ENCODE assay signal across 10 mouse cellular contexts in the genomic region with DNA sequence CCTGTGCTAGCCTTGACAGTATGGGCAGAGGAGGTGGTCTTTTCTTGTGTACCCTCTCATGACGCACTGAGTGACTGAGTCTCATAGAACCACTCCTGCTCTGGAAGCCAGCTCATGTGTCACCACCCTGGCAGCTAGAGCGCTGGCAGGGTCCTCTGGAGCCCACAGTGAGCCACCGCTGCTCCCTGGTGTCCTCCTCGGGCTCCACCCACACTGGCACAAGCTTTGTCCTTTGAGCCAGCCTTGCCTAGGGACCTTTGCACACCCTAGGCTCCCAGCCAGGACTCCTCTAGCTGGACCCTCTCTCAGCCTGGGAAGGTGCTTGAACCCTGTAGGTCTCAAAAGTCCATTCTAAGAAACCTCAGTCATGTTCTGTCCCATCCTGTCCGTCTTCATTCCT. TPM values are rescaled to one million over a fixed set of nuclear protein-coding genes. Genes with fewer than 3 reads are reported as not detected.
DNase-seq lines count a peak whose midpoint lies in the region; ATAC-seq and TF ChIP-seq lines count a peak whose summit lies in the region.
"Had no signal": no experiment of that assay in that cellular context is flagged by ENCODE, and none has a peak within 500 bp of the region (broad histone marks: within the 10 kb centered on the region; RNA-seq: fewer than 3 reads in every experiment).

No protein-coding gene starts in this region.

- H3K27ac ChIP-seq in liver, adult 2 months (replicated peaks; ENCODE audit: insufficient read depth, low read depth, low read length): peak overlapping the region; percentile 73
- no peak overlapping the region for H3K27ac ChIP-seq in liver, embryonic 12.5 days
- H3K27ac ChIP-seq in heart, postnatal 0 days (ENCODE audit: low read depth): peak overlapping the region; percentile 74
- H3K27ac ChIP-seq in liver, postnatal 0 days (ENCODE audit: low read depth): no peak overlapping the region; the same call in 1 of the 2 replicates
- H3K27ac ChIP-seq: liver, embryonic 15.5 days; stomach, embryonic 15.5 days had no signal

- no peaks in the 10 kb centered on the region for H3K27me3 ChIP-seq in liver, adult 2 months (ENCODE audit: control insufficient read depth, insufficient read depth, low read length)
- no peaks in the 10 kb centered on the region for H3K27me3 ChIP-seq in liver, embryonic 12.5 days (replicated peaks)
- no peaks in the 10 kb centered on the region for H3K27me3 ChIP-seq in heart, postnatal 0 days (ENCODE audit: control insufficient read depth, insufficient read depth, low read length)
- H3K27me3 ChIP-seq in liver, postnatal 0 days (ENCODE audit: insufficient read depth, low read length): no peaks in the 10 kb centered on the region
- H3K27me3 ChIP-seq: liver, embryonic 15.5 days; stomach, embryonic 15.5 days had no signal

- no peak overlapping the region for H3K4me3 ChIP-seq in liver, adult 2 months (ENCODE audit: insufficient read depth, low read depth, low read length)
- no peak overlapping the region for H3K4me3 ChIP-seq in liver, embryonic 12.5 days
- H3K4me3 ChIP-seq in heart, postnatal 0 days (ENCODE audit: low read depth, low read length): no peak overlapping the region
- no peak overlapping the region for H3K4me3 ChIP-seq in liver, postnatal 0 days (ENCODE audit: low read depth, low read length)
- H3K4me3 ChIP-seq: liver, embryonic 15.5 days; stomach, embryonic 15.5 days had no signal

- no peak overlapping the region for H3K4me2 ChIP-seq in liver, embryonic 12.5 days
- H3K4me2 ChIP-seq in heart, postnatal 0 days (ENCODE audit: low read depth, low read length): no peak overlapping the region
- no peak overlapping the region for H3K4me2 ChIP-seq in liver, postnatal 0 days (ENCODE audit: low read depth, low read length)
- H3K4me2 ChIP-seq: liver, embryonic 15.5 days; stomach, embryonic 15.5 days had no signal

- no peaks in the 10 kb centered on the region for H3K36me3 ChIP-seq in liver, adult 2 months (ENCODE audit: control insufficient read depth, insufficient read depth, low read length)
- no peaks in the 10 kb centered on the region for H3K36me3 ChIP-seq in liver, embryonic 12.5 days
- H3K36me3 ChIP-seq in heart, postnatal 0 days (replicated peaks; ENCODE audit: control insufficient read depth, insufficient read depth, low read length): no peaks in the 10 kb centered on the region
- no peaks in the 10 kb centered on the region for H3K36me3 ChIP-seq in liver, postnatal 0 days (replicated peaks; ENCODE audit: insufficient read depth, low read length)
- H3K36me3 ChIP-seq: liver, embryonic 15.5 days; stomach, embryonic 15.5 days had no signal

- peak overlapping the region; percentile 42 for H3K9ac ChIP-seq in liver, adult 2 months (ENCODE audit: low read depth, low read length)
- no peak overlapping the region for H3K9ac ChIP-seq in liver, embryonic 12.5 days
- H3K9ac ChIP-seq in heart, postnatal 0 days (replicated peaks; ENCODE audit: low read depth, low read length): no peak overlapping the region
- no peak overlapping the region for H3K9ac ChIP-seq in liver, postnatal 0 days (replicated peaks)
- H3K9ac ChIP-seq: liver, embryonic 15.5 days; stomach, embryonic 15.5 days had no signal

- no peak for TF ChIP-seq CTCF in liver, adult 2 months (IDR thresholded peaks at IDR 0.05; ENCODE audit: low read depth, low read length)
- TF ChIP-seq CTCF in heart, postnatal 0 days (IDR thresholded peaks at IDR 0.05; ENCODE audit: low read depth): no peak
- TF ChIP-seq CTCF in liver, postnatal 0 days (IDR thresholded peaks at IDR 0.05; ENCODE audit: low read depth): no peak

- no peak for TF ChIP-seq POLR2A in liver, adult 2 months (IDR thresholded peaks at IDR 0.05; ENCODE audit: extremely low read depth, insufficient read depth, low read length)

- ATAC-seq in liver, embryonic 12.5 days: no peak
- peak; percentile 94 for ATAC-seq in heart, postnatal 0 days (ENCODE audit: insufficient read depth, low read depth)
- peak; percentile 93 for ATAC-seq in liver, postnatal 0 days
- no peak for ATAC-seq in megakaryocyte progenitor cell, adult 5-6 weeks (replicated peaks; ENCODE audit: poor library complexity)

- TF ChIP-seq EP300 in heart, postnatal 0 days (IDR thresholded peaks at IDR 0.05; ENCODE audit: low read depth): no peak; the same call in 1 of the 2 replicates
- no peak for TF ChIP-seq EP300 in liver, postnatal 0 days (IDR thresholded peaks at IDR 0.05; ENCODE audit: low read depth)

- DNase-seq in liver, adult 2 months (ENCODE audit: extremely low read depth, low read depth, low spot score): peak; percentile 96
- peak; percentile 32 to 42 for DNase-seq in cerebellum, postnatal 14 days
- peak; percentile 70 for DNase-seq in heart, postnatal 0 days (ENCODE audit: low spot score)
- peak; percentile 70 for DNase-seq in liver, postnatal 0 days
- DNase-seq in MN1 (ENCODE audit: low spot score): no peak
- no peak for DNase-seq in c-Kit-positive CD71-positive TER-119-positive erythroid progenitor cells, embryonic 14.5 days (ENCODE audit: low spot score)

- H3K79me2 ChIP-seq in liver, adult 2 months (ENCODE audit: control insufficient read depth, insufficient read depth, low read length): no peaks in the 10 kb centered on the region

- WGBS in liver, adult 2 months: 5% methylated on average over 5 of the region's 5 CpGs
- 60% methylated on average over 5 of the region's 5 CpGs for WGBS in liver, embryonic 12.5 days (ENCODE audit: insufficient replicate concordance)
- 35% methylated on average over 5 of the region's 5 CpGs for WGBS in heart, postnatal 0 days
- WGBS in liver, postnatal 0 days (ENCODE audit: insufficient replicate concordance): 56% methylated on average over 5 of the region's 5 CpGs

- peaks cover 6% of the 10 kb centered on the region for H3K4me1 ChIP-seq in liver, adult 2 months (ENCODE audit: control insufficient read depth, insufficient read depth, low read length)
- H3K4me1 ChIP-seq in liver, embryonic 12.5 days: no peaks in the 10 kb centered on the region
- 0 out of 2 replicates have a peak, but pooled peaks cover 10% of the 10 kb centered on the region for H3K4me1 ChIP-seq in heart, postnatal 0 days (ENCODE audit: control insufficient read depth, insufficient read depth)
- peaks cover 2% of the 10 kb centered on the region; the same call in 1 of the 2 replicates for H3K4me1 ChIP-seq in liver, postnatal 0 days (ENCODE audit: insufficient read depth)
- H3K4me1 ChIP-seq: stomach, embryonic 15.5 days had no signal

- H3K9me3 ChIP-seq in liver, embryonic 12.5 days (replicated peaks): no peaks in the 10 kb centered on the region
- no peaks in the 10 kb centered on the region for H3K9me3 ChIP-seq in heart, postnatal 0 days (replicated peaks; ENCODE audit: control insufficient read depth, low read length)
- H3K9me3 ChIP-seq in liver, postnatal 0 days (ENCODE audit: low read length): no peaks in the 10 kb centered on the region
- H3K9me3 ChIP-seq: liver, embryonic 15.5 days; stomach, embryonic 15.5 days had no signal

RNA-seq across cellular contexts. Expression of gene Klf15, which starts 11.7 kb away (rescaled TPM):
- 148 and 168 TPM in 2 replicates for total RNA-seq in liver, adult 2 months (2014; rRNA removed)
- polyA plus RNA-seq in liver, adult 2 months (2012; rRNA removed): 147 and 252 TPM in 2 replicates
- polyA plus RNA-seq in liver, embryonic 12.5 days (2016; fragmentation: Nextera tagmentation; extraction: Ambion mirVana): 8.6 and 10.3 TPM in 2 replicates
- 56.9 and 74.5 TPM in 2 replicates for total RNA-seq in heart, postnatal 0 days (2014; rRNA removed; ENCODE audit: low replicate concordance)
- polyA plus RNA-seq in heart, postnatal 0 days (2015; fragmentation: Nextera tagmentation; extraction: Ambion mirVana): 15.6 and 23.4 TPM in 2 replicates
- 22.4 and 45.6 TPM in 2 replicates for polyA plus RNA-seq in liver, postnatal 0 days (2015; fragmentation: Nextera tagmentation; extraction: Ambion mirVana)
- 0.22 TPM in 1 of 2 replicates, not detected in the other for total RNA-seq in megakaryocyte progenitor cell, adult 5-6 weeks (2015)
- not detected in 2 replicates for total RNA-seq in megakaryocyte progenitor cell, adult 5-6 weeks (2017)

RNA-seq across cellular contexts. Expression of gene Cfap100, which starts 22.1 kb away (rescaled TPM):
- total RNA-seq in liver, adult 2 months (2014; rRNA removed): 0.20 and 0.28 TPM in 2 replicates
- 0.17 and 0.33 TPM in 2 replicates for polyA plus RNA-seq in liver, adult 2 months (2012; rRNA removed)
- polyA plus RNA-seq in liver, embryonic 12.5 days (2016; fragmentation: Nextera tagmentation; extraction: Ambion mirVana): not detected in 2 replicates
- total RNA-seq in heart, postnatal 0 days (2014; rRNA removed; ENCODE audit: low replicate concordance): not detected in 2 replicates
- polyA plus RNA-seq in heart, postnatal 0 days (2015; fragmentation: Nextera tagmentation; extraction: Ambion mirVana): 0.04 and 0.27 TPM in 2 replicates
- polyA plus RNA-seq in liver, postnatal 0 days (2015; fragmentation: Nextera tagmentation; extraction: Ambion mirVana): 0.06 TPM in 1 of 2 replicates, not detected in the other
- not detected in 2 replicates for total RNA-seq in megakaryocyte progenitor cell, adult 5-6 weeks (2015)
- total RNA-seq in megakaryocyte progenitor cell, adult 5-6 weeks (2017): not detected in 2 replicates
- polyA plus RNA-seq: liver, embryonic 15.5 days had no signal

RNA-seq across cellular contexts. Expression of gene Aldh1l1, which starts 35.5 kb away (rescaled TPM):
- 1,071 and 1,237 TPM in 2 replicates for total RNA-seq in liver, adult 2 months (2014; rRNA removed)
- 834 and 897 TPM in 2 replicates for polyA plus RNA-seq in liver, adult 2 months (2012; rRNA removed)
- polyA plus RNA-seq in liver, embryonic 12.5 days (2016; fragmentation: Nextera tagmentation; extraction: Ambion mirVana): 8.0 and 11.6 TPM in 2 replicates
- 5.9 and 7.7 TPM in 2 replicates for total RNA-seq in heart, postnatal 0 days (2014; rRNA removed; ENCODE audit: low replicate concordance)
- polyA plus RNA-seq in heart, postnatal 0 days (2015; fragmentation: Nextera tagmentation; extraction: Ambion mirVana): 2.3 and 2.8 TPM in 2 replicates
- 104 and 114 TPM in 2 replicates for polyA plus RNA-seq in liver, postnatal 0 days (2015; fragmentation: Nextera tagmentation; extraction: Ambion mirVana)
- 1.1 TPM in 2 replicates for total RNA-seq in megakaryocyte progenitor cell, adult 5-6 weeks (2015)
- total RNA-seq in megakaryocyte progenitor cell, adult 5-6 weeks (2017): 2.0 and 2.4 TPM in 2 replicates

Comparison
In these comparisons a context has a peak if more than half of its experiments do, and no peak if none do; other contexts are left out.
1. H3K27ac ChIP-seq: peak in liver, adult 2 months (single experiment) and heart, postnatal 0 days (single experiment); none in liver, embryonic 12.5 days (single experiment) and liver, postnatal 0 days (single experiment).
2. ATAC-seq: peak in heart, postnatal 0 days (single experiment) and liver, postnatal 0 days (single experiment); none in liver, embryonic 12.5 days (single experiment) and megakaryocyte progenitor cell, adult 5-6 weeks (single experiment).
3. DNase-seq: peak in liver, adult 2 months (single experiment), cerebellum, postnatal 14 days (2 of 2), heart, postnatal 0 days (single experiment) and liver, postnatal 0 days (single experiment); none in MN1 (single experiment) and c-Kit-positive CD71-positive TER-119-positive erythroid progenitor cells, embryonic 14.5 days (single experiment).